Mouse (Mus musculus) CD4-positive, CD25-positive, alpha-beta regulatory T cell, adult 2 months (primary cell): ENCODE data around the gene Tll1.
"Not testable (repeated sequence)": the region's sequence is repeated elsewhere in the genome, so short reads cannot be mapped to it uniquely, and the experiment has no call there.

Experiments
- DNase-seq: peaks from one replicate; pipeline ENCODE4 v3.0.0-alpha.2; 2012; ENCODE audit warnings: low read depth, low spot score

Tll1 gene

DNA sequence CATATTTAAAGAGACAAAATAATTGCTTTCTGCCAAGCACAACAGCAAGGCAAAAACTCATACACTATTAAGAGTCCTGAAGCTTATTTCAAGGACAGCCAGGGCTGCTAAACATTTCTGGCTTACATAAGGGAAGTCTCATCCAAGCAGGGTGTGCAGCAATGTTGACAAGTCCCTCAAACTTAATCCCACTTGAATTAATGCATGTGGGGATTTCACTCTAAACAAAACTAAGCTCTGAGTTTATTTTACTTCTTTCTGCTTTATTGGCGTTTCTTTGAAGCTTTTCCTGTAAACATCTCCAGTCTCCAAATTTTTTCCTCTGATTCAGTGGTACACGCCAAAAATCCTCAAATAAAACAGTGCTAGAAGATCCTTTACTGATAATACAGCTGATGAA is 146.2 kb downstream of the Tll1 start:
- DNase-seq: no peak

DNA sequence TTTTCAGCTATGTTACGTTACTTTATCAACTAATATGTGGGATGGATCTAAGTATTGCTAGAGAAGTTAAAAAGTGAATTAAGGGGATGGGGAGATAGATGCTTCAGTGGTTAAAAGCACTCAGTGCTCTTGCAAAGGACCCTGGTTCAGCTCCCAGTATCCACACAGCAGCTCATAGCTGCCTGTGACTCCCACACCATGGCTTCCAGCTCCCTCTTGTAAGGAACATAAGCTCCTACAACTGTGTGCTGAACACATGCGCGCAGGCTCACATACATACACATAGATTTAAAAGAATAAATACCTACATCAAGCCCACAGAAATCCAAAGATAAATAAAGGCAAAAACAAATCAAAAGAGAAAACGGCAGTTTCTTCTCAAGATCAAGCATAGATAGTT is 148.5 kb downstream of the Tll1 start:
- DNase-seq: no peak

DNA sequence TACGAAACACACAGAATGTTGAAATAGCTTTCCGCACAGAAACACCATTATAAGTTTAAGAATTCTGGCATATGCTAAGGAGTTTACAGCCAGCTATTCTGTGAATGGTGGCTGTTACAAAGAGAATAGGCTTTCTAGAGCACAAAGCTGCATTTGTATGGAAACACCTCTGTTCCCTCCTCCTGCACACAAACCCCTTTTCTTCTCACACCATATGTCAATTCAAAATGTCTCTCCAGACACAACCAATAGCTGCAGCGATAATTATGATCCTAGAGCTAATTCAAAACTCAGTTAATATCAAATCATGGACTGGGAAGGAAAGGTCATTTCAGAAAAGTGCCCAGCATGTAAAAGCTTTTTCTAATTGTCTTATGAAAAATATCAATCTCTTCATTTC is 157.5 kb downstream of the Tll1 start:
- no peak for DNase-seq

DNA sequence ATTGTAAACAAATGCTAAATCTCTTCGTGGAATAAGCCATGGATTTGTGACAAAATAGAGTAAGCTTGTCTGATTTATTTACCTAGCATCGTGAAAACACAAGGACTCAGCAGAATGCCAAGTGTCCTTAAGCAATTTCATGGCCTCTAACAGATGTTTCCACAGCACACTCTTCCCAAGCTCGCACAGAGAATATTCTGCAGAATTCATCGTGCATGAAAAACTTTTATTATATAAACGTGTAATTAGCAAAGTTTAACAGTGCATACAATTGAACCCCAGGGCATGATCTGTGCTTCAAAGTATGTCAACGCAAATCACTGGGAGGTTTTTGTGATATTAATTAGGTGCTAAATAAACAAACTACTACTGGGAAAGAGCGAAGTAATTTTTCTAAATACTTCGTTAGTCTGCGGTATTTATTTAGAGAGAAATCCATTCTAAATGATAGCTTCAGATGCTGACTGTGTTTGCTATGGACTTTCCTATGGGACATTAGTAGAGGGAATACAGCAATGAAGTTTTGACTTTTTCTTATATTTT is 158.0 kb downstream of the Tll1 start:
- no peak for DNase-seq

DNA sequence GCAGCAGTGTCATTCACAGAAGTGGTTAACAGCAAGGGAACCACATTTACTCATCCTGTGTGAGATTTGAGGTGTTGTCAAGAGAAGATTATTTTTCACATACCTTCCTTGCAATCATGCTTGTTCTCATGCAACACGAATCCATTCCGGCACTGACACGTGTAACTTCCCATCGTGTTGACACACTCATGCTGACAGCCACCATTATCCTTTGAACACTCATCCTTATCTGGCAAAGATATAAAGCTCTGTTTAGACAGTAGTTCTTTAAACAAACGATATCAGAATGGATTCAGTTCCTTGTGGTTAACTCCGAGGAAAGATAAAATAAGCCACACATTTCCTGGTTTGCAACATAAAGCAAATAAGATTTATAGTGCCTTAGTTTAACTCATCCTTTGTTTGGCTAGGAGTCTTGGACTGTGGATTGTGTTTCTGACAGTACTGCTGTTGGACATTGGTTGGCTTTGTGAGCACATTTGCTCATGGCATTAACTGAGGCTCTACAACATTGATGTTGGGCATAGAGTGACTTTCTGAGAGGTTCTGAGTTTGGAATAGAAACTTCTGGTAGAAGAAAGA is 164.7 kb downstream of the Tll1 start:
- no peak for DNase-seq

DNA sequence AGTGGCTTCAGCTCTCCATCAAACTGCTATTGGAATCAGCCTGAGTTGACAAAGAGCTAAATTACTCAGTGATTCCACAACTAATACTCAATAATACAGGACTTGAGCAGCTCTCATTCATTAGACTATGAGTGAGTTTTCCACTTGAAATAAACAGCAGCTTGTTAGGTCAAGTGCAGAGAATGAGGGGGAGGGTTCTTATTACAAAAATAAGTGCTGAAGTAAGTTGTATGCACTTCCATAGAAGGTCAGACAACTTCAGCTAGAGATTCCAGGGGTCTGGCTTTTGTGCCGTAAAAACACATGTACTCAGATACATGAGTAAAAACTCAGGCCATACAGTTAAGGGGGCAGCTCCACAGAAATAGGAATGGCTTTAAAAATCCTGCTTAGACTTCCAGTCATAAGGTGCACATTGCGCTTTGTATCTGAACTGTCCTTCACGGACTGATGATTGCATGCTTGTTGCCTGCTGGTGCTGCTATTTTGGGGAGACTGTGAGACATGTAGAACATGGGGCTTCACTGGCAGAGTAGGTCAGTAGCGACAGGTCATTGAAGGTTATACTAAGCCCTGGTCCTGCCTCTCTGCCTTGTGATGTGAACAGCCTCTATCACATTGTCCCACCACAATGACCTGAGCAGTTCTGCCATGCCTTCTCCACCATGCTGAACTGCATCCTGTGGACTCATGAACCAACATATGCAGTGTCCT is 175.2 kb downstream of the Tll1 start:
- no peak for DNase-seq

DNA sequence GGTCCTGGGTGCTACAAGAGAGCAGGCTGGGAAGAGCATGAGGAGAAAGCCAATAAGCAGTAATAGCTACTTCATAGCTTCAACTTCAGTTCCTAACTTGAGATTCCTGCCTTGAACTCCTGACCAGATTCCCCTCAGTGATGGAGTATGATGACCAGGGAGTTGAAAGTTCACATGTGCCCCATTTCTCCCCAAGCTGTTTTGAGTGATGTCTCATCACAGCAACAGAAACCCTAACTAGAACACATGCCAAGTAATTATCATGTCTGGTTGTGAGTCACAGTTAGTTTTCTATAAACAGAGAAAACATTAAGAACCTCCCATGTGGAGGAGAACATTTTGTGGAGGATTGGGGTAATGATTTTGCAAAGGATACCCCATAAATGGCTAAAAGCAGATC is 176.0 kb downstream of the Tll1 start:
- DNase-seq: no peak

DNA sequence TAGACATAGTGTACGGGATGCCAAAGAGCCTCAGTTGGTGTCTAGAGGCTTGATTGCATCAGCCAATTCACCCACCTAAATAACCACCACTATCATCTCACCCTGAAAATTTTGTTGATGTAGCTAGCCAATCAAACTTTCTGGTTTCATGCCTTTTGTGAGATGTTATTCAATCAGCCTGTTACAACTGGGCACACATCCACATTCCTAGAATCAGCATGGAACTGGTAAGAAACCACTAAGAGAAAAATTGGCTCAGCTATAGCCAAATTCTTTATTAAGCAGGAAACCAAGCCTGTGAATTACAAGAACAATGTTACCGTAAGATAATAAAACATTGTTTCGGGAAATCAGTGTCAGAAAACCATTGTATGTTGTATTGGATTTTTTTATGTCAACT is 176.5 kb downstream of the Tll1 start:
- no peak for DNase-seq

DNA sequence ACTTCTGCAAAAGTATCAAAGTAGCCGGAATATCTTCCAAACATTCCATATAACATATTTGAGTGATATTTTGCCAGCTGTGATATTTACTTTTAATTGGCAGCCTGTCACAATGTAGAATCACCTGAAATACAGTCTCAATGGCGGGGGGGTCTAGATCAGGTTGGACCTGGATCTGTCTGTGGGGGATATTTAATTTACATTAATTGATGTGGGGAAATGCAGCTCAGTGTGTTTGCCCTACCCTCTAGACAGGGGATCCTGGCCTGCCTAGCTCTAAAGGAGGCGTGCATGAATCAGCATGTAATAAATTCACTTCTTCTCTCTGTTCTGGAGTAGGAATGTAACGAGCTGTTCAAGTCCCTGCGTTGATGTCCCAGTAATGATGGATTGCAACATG is 181.7 kb downstream of the Tll1 start:
- DNase-seq: no peak

DNA sequence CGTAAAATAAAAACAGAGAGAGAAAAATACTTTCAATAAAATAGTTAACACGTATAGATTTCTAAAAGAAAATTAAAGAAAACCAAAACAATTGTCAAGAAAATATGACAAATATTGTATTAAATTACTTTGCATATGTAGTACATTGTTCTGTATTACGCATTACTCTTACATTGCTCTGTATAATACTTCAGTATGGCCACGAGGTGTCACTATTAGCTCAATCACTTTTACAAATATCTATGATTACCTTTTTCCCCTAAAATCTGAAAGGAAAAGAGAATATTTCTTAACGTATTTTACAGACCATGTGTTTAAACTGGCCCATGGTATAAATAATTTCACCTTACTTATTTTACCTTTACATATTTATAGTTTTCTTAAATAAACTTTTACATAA is 182.5 kb downstream of the Tll1 start:
- no peak for DNase-seq

DNA sequence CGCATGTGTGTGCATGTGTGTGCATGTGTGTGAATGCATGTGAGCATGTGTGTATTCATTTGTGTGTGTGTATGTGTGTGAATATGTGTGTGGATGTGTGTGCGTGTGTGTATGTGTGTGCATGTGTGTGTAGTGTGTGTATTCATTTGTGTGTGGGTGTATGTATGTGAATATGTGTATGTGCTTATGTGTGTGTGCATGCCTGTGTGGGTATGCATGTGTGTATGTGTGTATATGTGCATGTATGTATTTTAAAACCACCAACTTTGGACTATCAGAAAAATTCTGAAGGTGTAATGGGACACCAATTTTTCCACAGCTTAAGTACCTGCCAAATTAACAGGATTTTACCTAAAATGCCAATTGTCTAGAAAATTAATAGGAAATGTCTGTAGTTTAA is 183.0 kb downstream of the Tll1 start:
- no peak for DNase-seq

DNA sequence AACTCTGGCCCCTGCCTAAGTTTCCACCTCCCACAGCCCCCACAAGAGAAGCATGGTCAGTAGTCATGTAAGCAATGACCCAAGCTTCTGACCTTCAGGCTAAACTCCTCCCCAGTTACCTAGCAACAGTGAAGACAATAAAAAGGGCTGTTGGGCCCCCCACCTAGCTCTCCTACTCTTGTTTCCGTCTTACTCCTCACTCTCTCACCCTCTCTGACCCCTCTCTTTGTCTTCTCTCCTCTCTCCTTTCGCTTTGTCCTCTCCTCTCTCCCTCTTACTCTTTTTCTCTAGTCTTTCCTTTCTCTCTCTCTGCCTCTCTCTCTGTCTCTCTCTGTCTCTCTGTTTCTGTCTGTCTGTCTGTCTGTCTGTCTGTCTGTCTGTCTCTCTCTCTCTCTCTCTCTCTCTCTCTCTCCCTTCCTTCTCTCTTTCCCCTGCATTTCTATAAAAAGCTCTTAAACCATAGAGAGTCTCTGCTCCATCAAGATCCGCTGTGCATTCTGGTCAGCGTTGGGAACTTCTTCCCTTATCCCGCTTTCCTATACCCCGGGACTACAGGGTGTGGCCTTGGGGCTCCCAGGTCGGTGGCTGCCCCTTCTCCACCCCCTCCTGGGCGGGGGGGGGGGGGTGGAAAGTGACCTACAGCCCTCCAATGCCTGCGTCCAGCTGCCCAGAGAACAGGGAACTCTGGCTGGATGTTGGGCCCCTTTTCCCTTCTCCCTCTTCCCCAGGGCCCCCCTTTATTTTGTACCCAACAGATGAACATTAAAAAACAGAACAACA is 235.3 kb downstream of the Tll1 start:
- not testable (repeated sequence) for DNase-seq
